Mouse (Mus musculus) midbrain, embryonic 15.5 days (tissue): ENCODE data around the gene Dennd1b. TPM values are rescaled to one million over a fixed set of nuclear protein-coding genes. Genes with fewer than 3 reads are reported as not detected.

Source experiments
- ATAC-seq: fragments of 200-750 bp; cut with Nextera tagmentation; replicated peaks from 2 replicates; pipeline ENCODE4 v1.8.0; 2017; ENCODE audit warnings: moderate TSS enrichment
- H3K27ac ChIP-seq: fragments of 300-500 bp; sonication (generic); 2 replicates; pipeline ENCODE4 v1.5.1; 2015; ENCODE audit warnings: mild to moderate bottlenecking, inconsistent platforms
- H3K27me3 ChIP-seq: fragments of 300-500 bp; sonication (generic); replicated peaks from 2 replicates; pipeline ENCODE4 v1.6.1; 2015; ENCODE audit warnings: inconsistent platforms
- H3K36me3 ChIP-seq: fragments of 300-500 bp; sonication (generic); replicated peaks from 2 replicates; pipeline ENCODE4 v1.6.1; 2015; ENCODE audit warnings: inconsistent platforms
- H3K4me1 ChIP-seq: fragments of 300-500 bp; sonication (generic); 2 replicates; pipeline ENCODE4 v1.6.1; 2015; ENCODE audit warnings: inconsistent platforms
- H3K4me2 ChIP-seq: fragments of 300-500 bp; sonication (generic); 2 replicates; pipeline ENCODE4 v1.6.1; 2015; ENCODE audit warnings: inconsistent platforms, mild to moderate bottlenecking, moderate library complexity
- H3K4me3 ChIP-seq: fragments of 300-500 bp; sonication (generic); 2 replicates; pipeline ENCODE4 v1.5.1; 2015; ENCODE audit warnings: mild to moderate bottlenecking, inconsistent platforms
- H3K9ac ChIP-seq: fragments of 300-500 bp; sonication (generic); 2 replicates; pipeline ENCODE4 v1.6.1; 2015; ENCODE audit warnings: mild to moderate bottlenecking, inconsistent platforms
- H3K9me3 ChIP-seq: fragments of 300-500 bp; sonication (generic); 2 replicates; pipeline ENCODE4 v1.6.1; 2016; ENCODE audit warnings: inconsistent platforms
- WGBS: fragments of 180-500 bp; shearing (Covaris S2); methylation state at CpG from one replicate; pipeline ENCODE4 v1.1.7; 2015; ENCODE audit warnings: mixed read lengths; 5-methylcytosine and 5-hydroxymethylcytosine counted together
- polyA plus RNA-seq: library from polyadenylated mRNA; unstranded; fragments of >200 nt; fragmentation: Nextera tagmentation; extraction: Ambion mirVana; gene quantifications from 2 replicates; pipeline ENCODE4 v1.2.1, GENCODE M21; 2015

The Dennd1b gene
- polyA plus RNA-seq, 1 experiment from 2014 or later = 12.7 TPM

GRCm38 (mm10) chr1:139098088-139098487 is 134.9 kb downstream of the Dennd1b start:
- no peak for ATAC-seq
- H3K9ac ChIP-seq = no peak overlapping the region
- 89% methylated on average over 4 of the region's 4 CpGs for WGBS
- no peaks in the 10 kb centered on the region for H3K36me3 ChIP-seq
- H3K9me3 ChIP-seq = no peaks in the 10 kb centered on the region
- H3K4me3 ChIP-seq = no peak overlapping the region
- H3K27me3 ChIP-seq = no peaks in the 10 kb centered on the region
- H3K4me2 ChIP-seq = no peak overlapping the region
- peaks cover 3% of the 10 kb centered on the region; the same call in 1 of the 2 replicates for H3K4me1 ChIP-seq
- H3K27ac ChIP-seq = no peak overlapping the region

GRCm38 (mm10) chr1:139101725-139102124 is 138.5 kb downstream of the Dennd1b start:
- peak; percentile 53; the same call in 1 of the 2 replicates for ATAC-seq
- no peak overlapping the region for H3K9ac ChIP-seq

GRCm38 (mm10) chr1:139108251-139108650 is 145.0 kb downstream of the Dennd1b start:
- Histone ChIP-seq H3K4me1 (no peaks in the 10 kb centered on the region), H3K4me2 (no peak overlapping the region), H3K9me3 (no peaks in the 10 kb centered on the region), H3K36me3 (no peaks in the 10 kb centered on the region; the same call in 1 of the 2 replicates), H3K4me3 (no peak overlapping the region), H3K27me3 (no peaks in the 10 kb centered on the region), H3K9ac (no peak overlapping the region), H3K27ac (no peak overlapping the region)
- WGBS = 93% methylated on average over 2 of the region's 2 CpGs
- no peak for ATAC-seq

More at GRCm38 (mm10) chr1:139101725-139102124, 138.5 kb downstream of the Dennd1b start:
- H3K9me3 ChIP-seq = no peaks in the 10 kb centered on the region
- H3K27me3 ChIP-seq = no peaks in the 10 kb centered on the region
- peak overlapping the region; percentile 51 for H3K27ac ChIP-seq
- no peaks in the 10 kb centered on the region for H3K36me3 ChIP-seq
- H3K4me1 ChIP-seq = peaks cover 3% of the 10 kb centered on the region; the same call in 1 of the 2 replicates
- no peak overlapping the region for H3K4me3 ChIP-seq
- WGBS = 55% methylated on average over 9 of the region's 9 CpGs
- no peak overlapping the region for H3K4me2 ChIP-seq

DNA sequence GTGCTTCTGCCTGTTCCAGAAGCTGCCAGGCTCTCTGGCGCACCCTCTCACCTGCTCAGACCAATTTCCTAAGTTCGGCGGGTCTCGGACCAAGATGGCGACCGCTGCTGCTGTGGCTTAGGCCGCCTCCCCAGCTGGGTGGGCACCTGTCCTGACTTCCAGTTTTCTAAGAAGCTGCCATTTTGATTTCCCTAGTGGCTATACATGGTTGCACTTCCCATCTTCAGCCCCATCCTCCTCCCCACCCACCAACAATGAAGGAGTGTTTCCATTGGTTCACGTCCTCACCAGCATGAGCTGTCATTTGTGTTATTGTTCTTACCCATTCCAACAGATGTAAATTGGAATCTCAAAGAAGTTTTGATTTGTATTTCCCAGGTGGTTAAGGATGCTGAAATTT is 159.4 kb downstream of the Dennd1b start:
- Histone ChIP-seq H3K9ac (no peak overlapping the region), H3K4me2 (no peak overlapping the region), H3K36me3 (no peaks in the 10 kb centered on the region), H3K4me1 (no peaks in the 10 kb centered on the region), H3K4me3 (no peak overlapping the region), H3K9me3 (no peaks in the 10 kb centered on the region), H3K27ac (no peak overlapping the region), H3K27me3 (no peaks in the 10 kb centered on the region)
- WGBS = 91% methylated on average over 8 of the region's 8 CpGs
- ATAC-seq = no peak

DNA sequence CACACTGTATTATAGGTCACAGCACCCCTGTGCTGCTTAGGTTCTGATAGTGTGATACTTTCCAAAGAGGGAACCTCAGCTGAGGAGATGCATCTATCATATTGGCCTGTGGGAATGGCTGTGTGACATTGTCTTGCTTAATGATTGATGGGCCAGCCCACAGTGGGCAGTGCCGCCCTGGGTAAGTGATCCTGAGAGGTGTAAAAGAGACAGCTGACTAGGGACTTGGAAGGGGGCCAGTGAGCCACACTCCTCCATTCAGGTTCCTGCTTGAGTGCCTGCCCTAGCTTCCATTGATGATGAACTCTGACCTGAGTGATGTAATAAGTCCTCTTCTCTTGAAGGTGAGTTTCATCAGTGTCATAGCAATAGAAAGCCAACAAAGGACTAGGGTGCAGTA is 176.4 kb downstream of the Dennd1b start:
- H3K4me3 ChIP-seq = no peak overlapping the region
- 0 out of 2 replicates have a peak, but pooled peaks cover 3% of the 10 kb centered on the region for H3K4me1 ChIP-seq
- H3K4me2 ChIP-seq = no peak overlapping the region
- no peak overlapping the region for H3K27ac ChIP-seq
- 78% methylated on average over 1 of the region's 1 CpGs for WGBS
- H3K9me3 ChIP-seq = no peaks in the 10 kb centered on the region
- H3K27me3 ChIP-seq = no peaks in the 10 kb centered on the region
- ATAC-seq = no peak
- H3K9ac ChIP-seq = no peak overlapping the region
- peaks cover 4% of the 10 kb centered on the region; the same call in 1 of the 2 replicates for H3K36me3 ChIP-seq

GRCm38 (mm10) chr1:139145516-139145915 is 182.3 kb downstream of the Dennd1b start:
- 92% methylated on average over 1 of the region's 2 CpGs for WGBS
- Histone ChIP-seq H3K36me3 (peaks cover 4% of the 10 kb centered on the region; the same call in 1 of the 2 replicates), H3K4me2 (no peak overlapping the region), H3K9me3 (no peaks in the 10 kb centered on the region), H3K4me3 (no peak overlapping the region), H3K4me1 (no peaks in the 10 kb centered on the region), H3K9ac (no peak overlapping the region), H3K27ac (no peak overlapping the region), H3K27me3 (no peaks in the 10 kb centered on the region)
- ATAC-seq = no peak

- 94% methylated on average over 3 of the region's 3 CpGs for WGBS
- H3K9ac ChIP-seq = no peak overlapping the region
- no peak for ATAC-seq
Measured at GRCm38 (mm10) chr1:139146306-139146705, 183.1 kb downstream of the Dennd1b start.

GRCm38 (mm10) chr1:139153006-139153405 is 189.8 kb downstream of the Dennd1b start:
- Histone ChIP-seq H3K9ac (no peak overlapping the region), H3K27ac (peak overlapping the region; percentile 65), H3K4me1 (peaks cover 7% of the 10 kb centered on the region; the same call in 1 of the 2 replicates), H3K9me3 (no peaks in the 10 kb centered on the region), H3K27me3 (no peaks in the 10 kb centered on the region), H3K4me3 (no peak overlapping the region), H3K4me2 (no peak overlapping the region), H3K36me3 (no peaks in the 10 kb centered on the region)
- ATAC-seq = peak; percentile 83
- 13% methylated on average over 2 of the region's 2 CpGs for WGBS

More at GRCm38 (mm10) chr1:139146306-139146705, 183.1 kb downstream of the Dennd1b start:
- Histone ChIP-seq H3K27me3 (no peaks in the 10 kb centered on the region), H3K4me2 (no peak overlapping the region), H3K4me1 (no peaks in the 10 kb centered on the region), H3K9me3 (no peaks in the 10 kb centered on the region), H3K27ac (no peak overlapping the region), H3K4me3 (no peak overlapping the region), H3K36me3 (peaks cover 4% of the 10 kb centered on the region; the same call in 1 of the 2 replicates)

- H3K9me3 ChIP-seq = no peaks in the 10 kb centered on the region
- H3K36me3 ChIP-seq = no peaks in the 10 kb centered on the region
- 13% methylated on average over 6 of the region's 6 CpGs for WGBS
- H3K9ac ChIP-seq = no peak overlapping the region
- ATAC-seq = peak; percentile 66; the same call in 1 of the 2 replicates
- peak overlapping the region; percentile 60; the same call in 1 of the 2 replicates for H3K27ac ChIP-seq
- no peak overlapping the region for H3K4me3 ChIP-seq
- H3K27me3 ChIP-seq = no peaks in the 10 kb centered on the region
- peaks cover 7% of the 10 kb centered on the region; the same call in 1 of the 2 replicates for H3K4me1 ChIP-seq
- H3K4me2 ChIP-seq = no peak overlapping the region; the same call in 1 of the 2 replicates
Measured at GRCm38 (mm10) chr1:139153493-139153892, 190.3 kb downstream of the Dennd1b start.

DNA sequence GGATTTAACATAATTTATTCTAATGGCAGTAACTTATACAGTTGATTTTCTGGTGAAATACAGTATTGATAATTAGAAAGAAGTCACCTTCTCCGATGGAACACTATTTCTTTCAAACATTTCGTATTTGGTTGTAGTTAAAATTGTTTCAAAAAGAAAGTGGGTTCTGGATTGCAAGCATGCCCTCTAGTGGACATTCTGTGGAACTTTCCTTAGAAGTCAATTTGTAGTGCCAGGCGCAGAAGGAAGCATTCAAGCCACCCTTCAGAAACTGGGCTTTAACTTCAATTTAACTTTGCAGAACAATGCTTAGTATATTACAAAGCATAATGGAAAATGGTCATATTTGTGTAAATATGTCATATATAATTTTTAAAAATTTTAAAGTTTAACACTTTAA is 193.2 kb downstream of the Dennd1b start:
- 12% methylated on average over 3 of the region's 3 CpGs for WGBS

DNA sequence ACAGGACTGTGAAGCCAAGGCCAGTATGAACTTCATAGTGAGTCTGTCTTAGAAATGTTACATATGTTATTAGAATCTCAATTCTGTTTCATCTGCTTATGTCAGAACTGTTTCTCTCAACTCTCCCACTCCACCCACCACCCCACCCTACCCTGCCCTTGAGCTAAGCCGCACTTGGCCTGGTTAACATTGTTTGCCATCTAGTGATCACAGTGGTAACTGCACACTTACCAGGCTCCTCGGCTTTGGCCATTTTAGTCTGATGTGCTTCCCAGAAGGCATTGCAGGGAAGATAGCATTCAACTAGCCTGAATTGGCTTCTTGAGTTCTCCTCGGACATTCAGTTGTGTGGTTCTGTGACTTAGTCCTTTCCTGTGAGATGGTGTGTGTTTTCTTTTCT is 198.4 kb downstream of the Dennd1b start:
- Histone ChIP-seq H3K27ac (no peak overlapping the region), H3K4me1 (no peaks in the 10 kb centered on the region; the same call in 1 of the 2 replicates), H3K4me2 (no peak overlapping the region), H3K4me3 (no peak overlapping the region), H3K27me3 (no peaks in the 10 kb centered on the region), H3K9me3 (no peaks in the 10 kb centered on the region), H3K36me3 (no peaks in the 10 kb centered on the region), H3K9ac (no peak overlapping the region)
- no peak; the same call in 1 of the 2 replicates for ATAC-seq
- WGBS = 40% methylated on average over 3 of the region's 3 CpGs

More for the DNA sequence above, 193.2 kb downstream of the Dennd1b start:
- Histone ChIP-seq H3K36me3 (no peaks in the 10 kb centered on the region), H3K27me3 (no peaks in the 10 kb centered on the region), H3K9ac (no peak overlapping the region), H3K27ac (no peak overlapping the region), H3K4me1 (peaks cover 7% of the 10 kb centered on the region; the same call in 1 of the 2 replicates), H3K4me3 (no peak overlapping the region), H3K9me3 (no peaks in the 10 kb centered on the region), H3K4me2 (no peak overlapping the region)
- ATAC-seq = no peak

DNA sequence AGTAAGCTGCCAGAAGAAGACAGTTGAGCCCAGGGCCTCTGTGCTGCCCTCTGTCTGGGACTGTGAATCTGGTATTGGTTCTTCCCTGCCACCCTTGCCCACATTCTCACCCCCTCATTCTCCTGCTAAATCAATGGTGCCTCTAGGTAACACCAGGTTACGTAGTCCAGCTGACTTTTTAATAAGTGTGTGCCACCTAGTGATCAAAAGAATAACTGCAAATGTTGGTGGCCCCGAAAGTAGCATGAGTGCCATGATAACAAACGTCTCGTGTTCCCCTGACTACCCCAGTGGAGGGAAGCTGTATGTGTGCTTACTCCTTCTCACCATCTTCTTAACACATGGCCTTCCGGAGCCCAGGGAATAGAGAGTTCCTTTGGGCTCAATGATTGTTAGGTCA is 199.6 kb downstream of the Dennd1b start:
- 35% methylated on average over 5 of the region's 5 CpGs for WGBS
- Histone ChIP-seq H3K4me1 (no peaks in the 10 kb centered on the region), H3K27me3 (no peaks in the 10 kb centered on the region), H3K4me2 (no peak overlapping the region), H3K9me3 (no peaks in the 10 kb centered on the region), H3K4me3 (no peak overlapping the region), H3K27ac (no peak overlapping the region), H3K36me3 (no peaks in the 10 kb centered on the region), H3K9ac (no peak overlapping the region)
- ATAC-seq = 0 out of 2 replicates have a peak, but pooled peaks have one; percentile 48
